Mouse (Mus musculus): ENCODE data around the gene Col17a1.

The Col17a1 gene

DNA sequence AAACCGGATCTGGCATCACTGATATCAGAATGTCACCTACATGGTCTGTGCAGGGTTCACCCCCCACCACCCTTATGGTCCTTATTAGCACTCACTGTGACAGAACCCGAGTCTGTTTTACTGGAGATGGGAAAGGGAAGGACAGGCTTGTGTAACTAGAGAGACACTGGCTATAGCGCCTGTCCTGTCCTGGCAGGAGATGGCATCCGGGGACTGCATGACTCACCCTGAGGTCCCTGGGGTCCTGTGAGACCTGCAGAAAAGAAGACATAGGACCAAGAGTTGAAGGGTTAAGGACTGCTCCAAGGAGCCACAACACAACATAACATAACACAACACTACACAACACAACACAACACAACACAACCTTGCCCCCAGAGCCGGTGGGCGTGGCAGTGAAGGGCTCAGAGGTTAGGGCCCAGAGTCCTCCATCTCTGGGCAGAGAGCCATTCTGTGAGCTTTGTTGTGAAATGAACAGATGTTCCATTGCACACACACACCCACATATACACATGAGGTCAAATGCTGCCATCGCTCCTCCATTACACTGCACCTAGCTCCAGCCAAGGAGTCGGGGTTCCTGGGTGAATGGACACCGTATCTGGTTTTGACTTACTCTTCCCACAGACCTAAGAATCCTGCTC is 32.0 kb downstream of the Col17a1 start:
- peak; percentile 44 for DNase-seq

GRCm38 (mm10) chr19:47658914-47659535 is 32.9 kb downstream of the Col17a1 start:
- peak; percentile 66 for DNase-seq

- DNase-seq: no peak
These were observed 37.0 kb downstream of the Col17a1 start for GRCm38 (mm10) chr19:47654896-47655295.

DNA sequence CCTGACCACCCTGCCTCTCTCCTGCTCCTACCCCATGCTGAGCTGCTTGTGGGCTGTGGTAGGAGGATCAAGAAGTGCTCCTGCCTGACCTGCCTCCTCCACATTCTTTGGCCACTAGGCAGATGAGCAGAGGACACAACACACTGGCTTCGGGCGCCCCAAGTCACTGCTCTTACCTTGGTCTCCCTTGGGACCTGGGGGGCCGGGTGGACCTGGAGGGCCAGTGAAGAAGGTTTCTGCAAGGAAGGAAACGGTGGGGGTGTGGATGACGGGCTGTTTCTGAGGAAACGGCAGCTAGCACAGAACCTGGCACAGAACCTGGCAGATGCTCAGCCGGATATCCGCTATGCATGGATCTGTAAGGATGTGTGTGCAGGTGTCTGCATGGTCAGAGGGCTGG is 38.7 kb downstream of the Col17a1 start:
- no peak for DNase-seq

- DNase-seq: no peak
These were observed 39.6 kb downstream of the Col17a1 start for GRCm38 (mm10) chr19:47652255-47652654.

DNA sequence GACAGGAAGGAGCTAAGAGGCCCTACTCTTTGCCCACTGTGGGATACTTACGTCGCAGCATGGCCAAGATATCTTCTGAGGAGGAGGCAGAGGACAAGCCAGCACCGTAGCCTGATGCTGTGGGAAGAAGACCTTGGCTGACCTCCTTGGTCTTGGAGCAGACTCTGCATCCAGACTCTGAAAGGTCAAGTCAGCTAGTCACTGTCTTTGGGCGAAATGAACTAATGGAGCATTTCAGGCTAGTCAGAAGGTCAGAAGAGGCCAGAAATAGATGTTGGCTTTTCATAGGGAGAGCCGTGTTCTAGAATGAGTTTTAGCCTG is 40.8 kb downstream of the Col17a1 start:
- DNase-seq: no peak

- no peak for DNase-seq
These were observed 41.3 kb downstream of the Col17a1 start for GRCm38 (mm10) chr19:47650366-47651159.

- DNase-seq: no peak
These were observed 42.8 kb downstream of the Col17a1 start for GRCm38 (mm10) chr19:47649071-47649470.

- no peak for DNase-seq
These were observed 45.3 kb downstream of the Col17a1 start for GRCm38 (mm10) chr19:47646508-47647120.

- no peak for DNase-seq
These were observed 46.3 kb downstream of the Col17a1 start for GRCm38 (mm10) chr19:47645583-47645982.

GRCm38 (mm10) chr19:47643910-47644309 is 48.0 kb downstream of the Col17a1 start:
- DNase-seq: no peak

DNA sequence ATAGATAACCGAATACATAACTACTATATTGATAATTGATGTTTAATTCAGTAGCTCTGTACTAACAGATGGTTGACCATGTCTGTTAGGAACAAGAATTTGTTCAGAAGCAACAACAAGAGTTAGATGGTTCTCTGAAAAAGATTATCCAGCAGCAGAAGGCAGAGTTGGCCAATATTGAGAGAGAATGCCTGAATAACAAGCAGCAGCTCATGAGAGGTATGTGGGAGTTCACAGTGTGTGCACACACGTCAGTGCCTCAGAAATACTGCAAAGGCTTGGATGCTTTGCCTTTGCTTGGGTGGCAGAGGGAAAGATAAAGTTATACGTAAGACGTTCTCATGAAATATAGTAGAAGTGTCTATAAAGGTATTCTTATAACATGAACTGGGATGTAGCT is 56.5 kb downstream of the Col17a1 start:
- DNase-seq: no peak

DNA sequence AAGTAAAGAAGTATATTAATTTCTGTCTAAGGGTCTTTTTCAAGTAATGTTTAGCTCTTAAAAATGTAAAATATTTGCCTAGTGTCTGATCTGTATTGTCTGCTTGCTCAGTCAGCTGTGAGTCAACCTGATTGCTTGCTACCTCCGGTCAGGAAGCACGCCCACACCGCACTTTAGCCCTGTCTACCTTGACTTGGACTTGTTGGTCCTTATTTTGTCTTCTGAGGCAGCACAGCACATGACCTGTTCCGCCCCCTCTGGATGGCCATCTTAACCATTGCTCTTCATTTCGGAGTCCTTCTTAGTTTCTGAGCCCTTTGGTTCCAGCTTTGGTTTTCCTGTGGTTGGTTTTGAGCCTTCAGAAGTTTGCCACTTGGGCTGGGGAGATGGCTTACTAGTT is 60.1 kb downstream of the Col17a1 start:
- DNase-seq: no peak

- DNase-seq: no peak
These were observed 61.5 kb downstream of the Col17a1 start for GRCm38 (mm10) chr19:47630381-47630780.

DNA sequence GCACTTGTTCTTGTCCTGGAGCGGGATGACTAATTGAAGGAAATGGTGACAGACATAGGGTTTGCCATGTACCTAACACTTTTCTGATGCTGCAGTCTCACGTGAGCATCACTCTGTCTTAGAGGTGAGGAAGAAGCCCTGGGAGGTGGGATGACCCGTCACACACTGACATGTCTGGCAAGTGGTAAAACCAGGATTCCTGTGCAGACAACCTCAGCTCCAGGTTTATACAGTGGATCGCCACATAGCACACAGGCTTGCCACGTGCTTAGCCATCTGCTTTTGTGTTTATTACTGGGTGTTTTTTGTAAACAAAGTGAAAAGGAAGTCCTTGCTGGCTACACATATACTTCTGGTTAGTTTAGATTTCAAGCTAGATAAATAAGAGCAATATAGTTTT is 62.8 kb downstream of the Col17a1 start:
- DNase-seq: no peak

DNA sequence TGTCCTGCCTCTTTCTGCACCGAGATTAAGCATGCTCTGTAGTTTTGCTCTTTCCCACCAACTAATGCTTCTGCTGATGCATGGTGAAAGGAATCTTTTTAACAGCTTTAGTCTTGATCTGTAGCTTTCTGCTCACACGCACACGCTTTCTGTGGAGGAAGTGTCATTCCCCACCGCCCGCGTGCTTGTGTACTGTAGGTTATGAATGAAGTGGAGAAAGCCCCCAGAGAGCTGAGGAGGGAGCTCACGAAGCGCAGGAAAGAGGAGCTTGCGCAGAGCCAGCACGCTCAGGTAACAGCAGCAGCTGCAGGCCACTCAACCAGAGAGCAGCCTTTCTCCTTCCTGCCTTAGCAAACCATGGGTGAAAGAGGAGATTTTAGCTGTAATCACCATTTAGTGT is 64.4 kb downstream of the Col17a1 start:
- no peak for DNase-seq

- no peak for DNase-seq
These were observed 66.8 kb downstream of the Col17a1 start for GRCm38 (mm10) chr19:47624940-47625711.

- no peak for DNase-seq
These were observed 70.4 kb downstream of the Col17a1 start for GRCm38 (mm10) chr19:47621478-47621877.

GRCm38 (mm10) chr19:47613442-47613841 is 78.5 kb downstream of the Col17a1 start:
- DNase-seq: no peak

- DNase-seq: no peak
These were observed 83.4 kb downstream of the Col17a1 start for GRCm38 (mm10) chr19:47608513-47608912.

Measured in lung, postnatal 14 days (tissue).